Mouse (Mus musculus): ENCODE measurements at regions not wholly inside any gene's neighbourhood (a gene's known extent, or its start where the extent isn't known, plus 50 kb on each side); places are given as distances from the start of the nearest gene placed in this dataset.

DNA sequence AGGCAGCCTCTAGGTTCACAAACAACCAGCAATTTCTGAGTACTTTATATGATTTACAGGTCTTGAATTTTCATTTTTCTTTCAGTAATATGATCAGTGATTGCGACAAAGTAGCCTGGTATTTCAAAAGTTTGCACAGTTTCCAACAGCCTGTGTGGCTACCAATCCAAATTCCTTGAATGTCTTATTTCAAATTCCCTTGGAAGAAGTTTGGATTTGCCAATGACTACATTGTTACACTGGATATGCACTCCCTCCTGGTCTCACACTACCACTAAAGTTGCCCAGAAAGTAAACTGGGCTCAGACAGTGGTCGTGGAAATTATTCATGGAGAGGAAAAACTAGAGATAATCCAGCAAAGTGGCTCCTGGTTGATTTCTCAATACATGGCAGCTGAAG lies 166.7 kb upstream of the Ugt8a start:
- TF ChIP-seq CEBPB (IDR thresholded peaks at IDR 0.05; ENCODE audit: low read depth) (no peak), MAX (IDR thresholded peaks at IDR 0.05) (no peak)
- Histone ChIP-seq H3K79me2 (ENCODE audit: control insufficient read depth, insufficient read depth) (no peaks in the 10 kb centered on the region), H3K79me3 (ENCODE audit: low read depth) (no peaks in the 10 kb centered on the region), H3K36me3 (ENCODE audit: control insufficient read depth, insufficient read depth) (no peaks in the 10 kb centered on the region), H3K4me3 (ENCODE audit: insufficient read depth, poor library complexity, severe bottlenecking) (no peak overlapping the region), H3K27me3 (ENCODE audit: control insufficient read depth, insufficient read depth, insufficient read length) (no peaks in the 10 kb centered on the region), H3ac (ENCODE audit: control insufficient read depth, insufficient read length, low read depth) (no peak overlapping the region)

DNA sequence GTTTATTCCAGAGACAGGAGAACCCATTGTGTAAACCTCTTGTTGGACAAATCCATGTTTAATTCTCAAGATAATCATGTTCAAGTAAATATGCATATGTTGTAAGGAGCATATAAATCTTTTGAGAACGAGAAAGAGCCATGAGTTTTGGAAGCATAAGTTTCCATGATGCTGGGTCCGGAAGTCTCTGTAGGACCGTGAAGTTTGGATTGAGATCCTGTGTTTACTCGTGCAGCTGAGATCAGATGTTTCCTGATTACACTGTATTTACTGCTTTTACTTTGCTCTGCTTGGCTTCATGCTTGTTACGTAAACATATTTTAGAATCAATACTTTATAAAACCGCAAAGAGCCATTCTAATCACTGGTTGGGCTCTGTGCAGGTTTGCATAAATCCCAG lies 171.0 kb upstream of the Ugt8a start:
- H3ac ChIP-seq (ENCODE audit: control insufficient read depth, insufficient read length, low read depth), result no peak overlapping the region
- H3K79me3 ChIP-seq (ENCODE audit: low read depth), result no peaks in the 10 kb centered on the region
- H3K4me3 ChIP-seq (ENCODE audit: insufficient read depth, poor library complexity, severe bottlenecking), result no peak overlapping the region
- TF ChIP-seq MYOD1 (IDR thresholded peaks at IDR 0.05; ENCODE audit: control insufficient read depth, insufficient read length, low read depth) (no peak), MAX (IDR thresholded peaks at IDR 0.05) (no peak), CEBPB (IDR thresholded peaks at IDR 0.05; ENCODE audit: low read depth) (no peak)
- no peaks in the 10 kb centered on the region for H3K36me3 ChIP-seq (ENCODE audit: control insufficient read depth, insufficient read depth)
- no peaks in the 10 kb centered on the region for H3K79me2 ChIP-seq (ENCODE audit: control insufficient read depth, insufficient read depth)
- H3K27me3 ChIP-seq (ENCODE audit: control insufficient read depth, insufficient read depth, insufficient read length), result no peaks in the 10 kb centered on the region

DNA sequence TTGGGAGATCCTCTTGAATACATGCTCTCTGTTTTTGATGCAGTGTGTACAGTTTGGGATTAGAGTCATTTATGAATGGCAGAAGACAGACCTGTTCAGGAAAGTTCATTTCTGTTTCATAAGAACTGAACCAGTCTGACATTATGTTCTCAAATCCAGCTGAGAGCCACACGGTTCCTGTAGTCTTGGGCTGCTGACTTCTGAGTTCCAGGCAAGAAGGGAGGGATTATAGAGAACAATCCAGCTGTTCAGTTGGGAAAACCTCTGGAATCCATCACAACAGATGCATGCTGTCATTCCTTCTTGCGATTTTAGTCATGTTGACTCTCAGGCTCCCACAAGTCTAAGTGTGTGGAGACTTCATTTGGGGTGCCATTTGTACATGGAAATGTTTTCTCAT lies 179.4 kb upstream of the Ugt8a start:
- Histone ChIP-seq H3K79me3 (ENCODE audit: low read depth) (no peaks in the 10 kb centered on the region), H3ac (ENCODE audit: control insufficient read depth, insufficient read length, low read depth) (no peak overlapping the region), H3K27me3 (ENCODE audit: control insufficient read depth, insufficient read depth, insufficient read length) (no peaks in the 10 kb centered on the region), H3K79me2 (ENCODE audit: control insufficient read depth, insufficient read depth) (no peaks in the 10 kb centered on the region), H3K4me3 (ENCODE audit: insufficient read depth, poor library complexity, severe bottlenecking) (no peak overlapping the region), H3K36me3 (ENCODE audit: control insufficient read depth, insufficient read depth) (no peaks in the 10 kb centered on the region)
- TF ChIP-seq CEBPB (IDR thresholded peaks at IDR 0.05; ENCODE audit: low read depth) (no peak), MAX (IDR thresholded peaks at IDR 0.05) (no peak), FOSL1 (IDR thresholded peaks at IDR 0.05; ENCODE audit: insufficient read depth, low read length, poor library complexity, severe bottlenecking) (no peak), MYOD1 (IDR thresholded peaks at IDR 0.05; ENCODE audit: control insufficient read depth, insufficient read length, low read depth) (no peak)

DNA sequence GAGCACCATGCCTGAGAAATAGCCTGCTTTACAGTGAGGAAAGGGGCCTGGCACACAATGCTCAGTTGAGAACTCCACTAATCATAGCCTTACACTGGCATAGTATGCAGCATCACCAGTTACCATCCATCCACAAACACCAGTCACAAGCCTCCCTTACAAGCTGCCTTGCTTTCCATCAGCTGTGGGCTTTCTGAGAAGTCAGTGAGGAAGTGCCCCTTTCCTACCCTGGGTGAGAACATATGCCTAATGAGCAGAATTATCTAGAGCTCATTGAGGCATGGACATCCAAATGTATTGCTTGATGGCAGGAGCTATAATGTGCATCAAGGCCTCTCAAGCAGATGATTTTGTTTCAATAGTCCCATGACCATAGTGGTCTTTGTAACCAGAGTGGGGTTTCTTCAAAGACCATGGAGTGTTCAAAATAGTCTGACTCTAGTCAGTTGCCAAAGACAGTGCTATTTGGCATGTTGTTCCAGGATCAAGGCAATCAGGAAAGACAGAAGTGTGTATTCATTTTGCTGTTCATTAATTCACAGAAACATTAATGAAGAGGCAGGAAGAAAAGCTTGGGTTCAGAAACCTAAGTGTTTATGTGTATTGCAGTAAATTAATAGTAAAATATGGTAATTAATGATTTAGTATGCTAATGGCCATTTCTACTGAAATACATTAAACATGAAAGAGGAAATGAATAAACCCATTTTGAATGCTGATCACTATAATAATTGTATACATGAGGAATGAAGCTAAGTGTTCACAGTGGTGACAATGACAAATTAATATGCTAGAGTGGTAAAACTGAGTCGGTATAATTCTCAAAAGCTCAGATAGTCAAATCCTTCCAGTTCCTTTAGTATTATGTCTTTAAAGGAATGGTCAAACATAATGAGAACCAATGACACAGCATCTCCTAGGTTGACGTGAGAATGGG lies 184.2 kb upstream of the Ugt8a start:
- H3K27me3 ChIP-seq (ENCODE audit: control insufficient read depth, insufficient read depth, insufficient read length), result no peaks in the 10 kb centered on the region
- H3K79me2 ChIP-seq (ENCODE audit: control insufficient read depth, insufficient read depth), result no peaks in the 10 kb centered on the region
- H3K79me3 ChIP-seq (ENCODE audit: low read depth), result no peaks in the 10 kb centered on the region
- no peak overlapping the region for H3ac ChIP-seq (ENCODE audit: control insufficient read depth, insufficient read length, low read depth)
- no peak for TF ChIP-seq MAX (IDR thresholded peaks at IDR 0.05)
- no peak for TF ChIP-seq USF1 (IDR thresholded peaks at IDR 0.05; ENCODE audit: low read depth)
- TF ChIP-seq FOSL1 (IDR thresholded peaks at IDR 0.05; ENCODE audit: insufficient read depth, low read length, poor library complexity, severe bottlenecking), result no peak
- no peak for TF ChIP-seq CEBPB (IDR thresholded peaks at IDR 0.05; ENCODE audit: low read depth)
- TF ChIP-seq CTCF (IDR thresholded peaks at IDR 0.05; ENCODE audit: control insufficient read depth, insufficient read depth, insufficient read length), result no peak
- TF ChIP-seq MYOD1 (IDR thresholded peaks at IDR 0.05; ENCODE audit: control insufficient read depth, insufficient read length, low read depth), result no peak
- TF ChIP-seq MYOG (IDR thresholded peaks at IDR 0.05; ENCODE audit: control insufficient read depth, extremely low read depth, insufficient read length), result no peak
- no peaks in the 10 kb centered on the region for H3K36me3 ChIP-seq (ENCODE audit: control insufficient read depth, insufficient read depth)
- H3K4me3 ChIP-seq (ENCODE audit: insufficient read depth, poor library complexity, severe bottlenecking), result no peak overlapping the region

DNA sequence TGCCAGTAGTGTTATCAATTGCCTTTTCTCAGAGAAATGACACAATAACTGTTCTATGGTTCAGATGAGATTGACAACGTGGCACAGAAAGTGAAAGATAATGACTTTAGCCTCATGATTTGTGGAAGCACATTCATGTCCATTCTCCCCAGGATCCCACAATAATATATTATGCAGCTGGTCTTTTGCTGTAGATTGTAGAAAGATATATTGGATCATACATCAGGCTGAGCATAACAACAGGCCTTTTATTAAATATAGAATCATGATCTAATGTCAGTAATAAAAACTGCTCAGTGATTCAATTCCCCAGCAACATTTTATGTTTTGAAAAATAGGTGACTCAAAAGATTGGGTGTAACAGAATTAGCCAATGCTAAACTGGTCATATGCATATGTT lies 196.9 kb upstream of the Arsj start:
- H3K36me3 ChIP-seq (ENCODE audit: control insufficient read depth, insufficient read depth), result no peaks in the 10 kb centered on the region
- no peaks in the 10 kb centered on the region for H3K27me3 ChIP-seq (ENCODE audit: control insufficient read depth, insufficient read depth, insufficient read length)
- TF ChIP-seq MAX (IDR thresholded peaks at IDR 0.05) (no peak), CTCF (IDR thresholded peaks at IDR 0.05; ENCODE audit: control insufficient read depth, insufficient read depth, insufficient read length) (no peak), USF1 (IDR thresholded peaks at IDR 0.05; ENCODE audit: low read depth) (no peak), CEBPB (IDR thresholded peaks at IDR 0.05; ENCODE audit: low read depth) (no peak), MYOG (IDR thresholded peaks at IDR 0.05; ENCODE audit: control insufficient read depth, extremely low read depth, insufficient read length) (no peak), MYOD1 (IDR thresholded peaks at IDR 0.05; ENCODE audit: control insufficient read depth, insufficient read length, low read depth) (no peak), FOSL1 (IDR thresholded peaks at IDR 0.05; ENCODE audit: insufficient read depth, low read length, poor library complexity, severe bottlenecking) (no peak)
- H3ac ChIP-seq (ENCODE audit: control insufficient read depth, insufficient read length, low read depth), result no peak overlapping the region
- H3K4me3 ChIP-seq (ENCODE audit: insufficient read depth, poor library complexity, severe bottlenecking), result no peak overlapping the region
- no peaks in the 10 kb centered on the region for H3K79me2 ChIP-seq (ENCODE audit: control insufficient read depth, insufficient read depth)
- no peaks in the 10 kb centered on the region for H3K79me3 ChIP-seq (ENCODE audit: low read depth)

DNA sequence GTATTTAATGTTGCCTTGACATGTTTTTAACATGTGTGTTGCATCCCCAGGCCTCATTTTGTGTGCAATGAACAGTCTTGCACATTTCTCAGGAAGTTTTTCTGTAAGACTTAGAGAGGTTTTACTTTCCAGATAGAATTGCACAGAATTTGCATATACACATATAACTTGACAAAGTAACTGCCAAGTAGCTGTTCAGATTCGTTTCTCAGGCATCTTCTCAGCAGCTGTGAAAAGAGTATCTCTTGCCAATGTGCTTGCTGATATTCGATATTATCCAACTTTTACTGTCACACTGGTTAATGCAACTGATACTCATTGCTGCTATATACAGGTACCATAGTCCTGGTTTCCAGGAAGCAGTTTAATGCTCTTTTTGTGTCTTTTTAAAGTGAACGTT lies 154.5 kb upstream of the Arsj start:
- H3ac ChIP-seq (ENCODE audit: control insufficient read depth, insufficient read length, low read depth), result no peak overlapping the region
- TF ChIP-seq CTCF (IDR thresholded peaks at IDR 0.05; ENCODE audit: control insufficient read depth, insufficient read depth, insufficient read length), result no peak
- no peak for TF ChIP-seq MAX (IDR thresholded peaks at IDR 0.05)
- no peak for TF ChIP-seq MYOG (IDR thresholded peaks at IDR 0.05; ENCODE audit: control insufficient read depth, extremely low read depth, insufficient read length)
- no peak for TF ChIP-seq CEBPB (IDR thresholded peaks at IDR 0.05; ENCODE audit: low read depth)
- no peak for TF ChIP-seq USF1 (IDR thresholded peaks at IDR 0.05; ENCODE audit: low read depth)
- no peak for TF ChIP-seq MYOD1 (IDR thresholded peaks at IDR 0.05; ENCODE audit: control insufficient read depth, insufficient read length, low read depth)
- TF ChIP-seq FOSL1 (IDR thresholded peaks at IDR 0.05; ENCODE audit: insufficient read depth, low read length, poor library complexity, severe bottlenecking), result no peak
- no peaks in the 10 kb centered on the region for H3K79me2 ChIP-seq (ENCODE audit: control insufficient read depth, insufficient read depth)
- no peaks in the 10 kb centered on the region for H3K27me3 ChIP-seq (ENCODE audit: control insufficient read depth, insufficient read depth, insufficient read length)
- H3K79me3 ChIP-seq (ENCODE audit: low read depth), result no peaks in the 10 kb centered on the region
- H3K4me3 ChIP-seq (ENCODE audit: insufficient read depth, poor library complexity, severe bottlenecking), result no peak overlapping the region
- no peaks in the 10 kb centered on the region for H3K36me3 ChIP-seq (ENCODE audit: control insufficient read depth, insufficient read depth)

Data from C2C12 (cell line).